Mouse (Mus musculus): ENCODE data around the gene Cbfa2t3. TPM values are rescaled to one million over a fixed set of nuclear protein-coding genes. Genes with fewer than 3 reads are reported as not detected.

The Cbfa2t3 gene
- total and polyA plus RNA-seq, 3 experiments, result 10.9 to 22.3 (median 21.8) TPM

DNA sequence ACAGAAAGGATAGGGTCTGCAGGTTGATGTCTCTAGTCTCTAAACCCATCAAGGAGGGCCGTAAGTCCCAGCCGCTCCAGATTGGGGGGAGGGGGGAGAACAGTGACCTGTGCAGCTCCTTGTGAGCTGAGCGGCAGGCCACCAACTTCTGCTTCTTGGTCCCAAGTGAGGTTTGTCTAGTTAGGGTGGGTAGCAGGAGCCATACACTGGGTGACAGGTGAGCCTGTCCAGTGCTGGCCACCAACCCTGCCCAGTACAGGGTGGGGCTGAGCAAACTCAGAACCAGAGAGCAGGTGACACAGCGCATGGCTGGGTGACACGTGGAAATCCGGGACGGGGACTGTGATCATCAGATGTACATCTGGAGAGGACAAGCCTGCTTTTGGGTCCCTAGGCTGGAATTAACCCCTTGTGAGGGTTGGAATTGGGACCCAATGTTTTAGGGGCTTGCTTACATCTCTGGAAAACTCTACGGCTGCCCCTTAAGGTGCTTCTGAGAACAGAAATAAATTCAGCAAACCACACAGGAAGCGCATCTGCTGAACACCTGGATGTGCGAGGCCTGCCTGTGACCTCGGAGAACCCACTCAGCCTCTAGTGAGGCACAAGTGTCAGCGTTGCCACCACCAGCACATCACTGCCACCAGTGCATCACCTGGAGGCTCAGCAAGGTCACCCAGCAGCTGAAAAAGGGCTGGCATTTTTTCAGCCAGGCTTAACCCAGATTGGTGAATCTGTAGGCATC is 2.7 kb upstream of the Cbfa2t3 start:
- H3K27ac ChIP-seq, result no peak overlapping the region
- H3K27me3 ChIP-seq (ENCODE audit: control insufficient read depth, insufficient read depth, low read length), result no peaks in the 10 kb centered on the region
- no peak for DNase-seq
- no peak overlapping the region for H3K4me3 ChIP-seq
- intact Hi-C loops (cut with DNase I), result no loop called here
- peaks cover 25% of the 10 kb centered on the region for H3K4me1 ChIP-seq (ENCODE audit: control insufficient read depth, insufficient read depth, low read length)
- TF ChIP-seq EP300 (IDR thresholded peaks at IDR 0.05; ENCODE audit: insufficient read depth, low read depth, low read length), result no peak
- TF ChIP-seq CTCF (IDR thresholded peaks at IDR 0.05), result no peak
- no peak for TF ChIP-seq POLR2A (IDR thresholded peaks at IDR 0.05; ENCODE audit: insufficient read depth, low read depth, low read length)
- H3K9ac ChIP-seq (ENCODE audit: low read depth, low read length), result no peak overlapping the region
- H3K79me2 ChIP-seq (replicated peaks; ENCODE audit: control insufficient read depth, insufficient read depth, low read length), result no peaks in the 10 kb centered on the region
- no peaks in the 10 kb centered on the region for H3K36me3 ChIP-seq (ENCODE audit: control insufficient read depth, insufficient read depth, low read length)
- WGBS, result 87% methylated on average over 12 of the region's 12 CpGs

DNA sequence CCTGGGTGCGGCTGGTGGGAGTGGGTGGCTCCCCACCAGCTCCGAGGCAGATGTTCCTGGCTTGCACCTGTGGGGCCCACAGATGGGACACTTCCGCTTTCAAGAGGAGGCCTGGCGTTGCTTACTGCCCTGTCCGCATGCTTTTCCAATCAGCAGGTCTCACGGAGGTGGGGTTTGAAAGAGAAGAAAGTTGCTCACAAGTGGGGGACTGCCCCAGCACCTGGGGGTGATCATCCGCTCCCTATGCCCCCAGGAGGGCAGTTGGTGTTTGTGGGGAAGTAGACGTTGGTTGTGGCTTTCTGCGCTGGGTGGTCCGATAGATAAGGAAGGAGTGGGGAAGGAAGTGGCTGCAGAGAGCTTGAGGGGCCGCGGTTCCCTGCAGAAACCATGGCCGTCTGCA is 1.7 kb upstream of the Cbfa2t3 start:
- no peak overlapping the region for H3K9ac ChIP-seq (ENCODE audit: low read depth, low read length)
- H3K27me3 ChIP-seq (ENCODE audit: control insufficient read depth, insufficient read depth, low read length), result no peaks in the 10 kb centered on the region
- WGBS, result 52% methylated on average over 13 of the region's 13 CpGs
- H3K4me1 ChIP-seq (ENCODE audit: control insufficient read depth, insufficient read depth, low read length), result peaks cover 21% of the 10 kb centered on the region
- intact Hi-C loops (cut with DNase I), result no loop called here
- no peaks in the 10 kb centered on the region for H3K36me3 ChIP-seq (ENCODE audit: control insufficient read depth, insufficient read depth, low read length)
- TF ChIP-seq EP300 (IDR thresholded peaks at IDR 0.05; ENCODE audit: insufficient read depth, low read depth, low read length), result no peak
- TF ChIP-seq POLR2A (IDR thresholded peaks at IDR 0.05; ENCODE audit: insufficient read depth, low read depth, low read length), result no peak
- TF ChIP-seq CTCF (IDR thresholded peaks at IDR 0.05), result no peak
- no peak overlapping the region for H3K4me3 ChIP-seq
- no peaks in the 10 kb centered on the region for H3K79me2 ChIP-seq (replicated peaks; ENCODE audit: control insufficient read depth, insufficient read depth, low read length)
- no peak overlapping the region for H3K27ac ChIP-seq
- DNase-seq, result peak in 1 of 2 experiments; percentile 62

DNA sequence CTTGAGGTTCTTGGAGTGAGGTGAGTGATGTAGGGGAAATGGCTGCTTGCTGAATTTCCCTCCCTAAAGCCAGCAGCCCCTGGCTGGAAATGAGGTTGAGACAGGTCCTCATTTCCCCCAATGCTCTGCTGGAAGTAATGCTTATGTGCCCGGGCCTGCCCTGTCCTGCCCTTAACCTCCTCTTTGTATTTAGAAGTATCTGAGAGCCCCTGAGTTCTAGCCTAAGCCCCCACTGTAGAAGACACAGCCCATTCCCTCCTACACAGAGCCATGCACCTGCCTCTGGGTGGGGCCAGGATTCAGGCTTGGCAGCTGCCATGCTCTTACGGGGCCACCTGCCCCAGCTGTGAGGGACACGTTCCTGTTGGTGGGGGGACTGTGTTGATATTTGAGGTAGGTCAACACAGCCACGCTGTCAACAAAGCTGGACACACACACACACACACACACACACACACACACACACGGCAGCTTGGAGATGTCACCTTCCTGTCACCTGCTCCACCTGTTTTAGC is 598 bp downstream of the Cbfa2t3 start:
- H3K4me3 ChIP-seq, result no peak overlapping the region
- peak overlapping the region; percentile 17; the same call in 1 of the 2 replicates for H3K9ac ChIP-seq (ENCODE audit: low read depth, low read length)
- DNase-seq, result no peak
- intact Hi-C loops (cut with DNase I), result loop anchor here (5.0 kb wide), 1 partner anchor 76 kb away; the partner anchor contains the start of gene Pabpn1l
- peaks cover 32% of the 10 kb centered on the region for H3K4me1 ChIP-seq (ENCODE audit: control insufficient read depth, insufficient read depth, low read length)
- no peaks in the 10 kb centered on the region for H3K27me3 ChIP-seq (ENCODE audit: control insufficient read depth, insufficient read depth, low read length)
- H3K79me2 ChIP-seq (replicated peaks; ENCODE audit: control insufficient read depth, insufficient read depth, low read length), result no peaks in the 10 kb centered on the region
- H3K27ac ChIP-seq, result peak overlapping the region; percentile 20
- WGBS, result 29% methylated on average over 5 of the region's 5 CpGs
- TF ChIP-seq EP300 (IDR thresholded peaks at IDR 0.05; ENCODE audit: insufficient read depth, low read depth, low read length) (no peak), POLR2A (IDR thresholded peaks at IDR 0.05; ENCODE audit: insufficient read depth, low read depth, low read length) (no peak), CTCF (IDR thresholded peaks at IDR 0.05) (no peak)
- H3K36me3 ChIP-seq (ENCODE audit: control insufficient read depth, insufficient read depth, low read length), result no peaks in the 10 kb centered on the region

DNA sequence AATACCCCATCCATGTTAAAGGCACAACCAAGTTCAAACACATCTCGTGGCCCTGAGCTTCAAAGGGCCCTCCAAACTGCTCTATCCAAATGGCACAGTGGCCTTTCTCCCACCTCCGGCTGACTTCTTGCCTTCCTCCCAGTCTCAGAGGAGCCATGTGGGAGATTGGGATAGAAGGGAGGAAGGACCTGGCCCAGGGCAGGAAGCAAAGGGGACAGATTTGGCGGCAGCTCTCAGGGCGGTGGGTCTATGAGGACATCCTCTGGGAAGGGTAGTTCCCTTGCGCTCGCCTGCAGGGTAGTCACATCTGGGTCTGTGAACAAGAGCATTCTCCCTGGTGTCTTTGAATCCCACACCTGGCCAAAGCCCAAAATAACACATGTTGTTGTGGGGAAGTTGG is 1.3 kb downstream of the Cbfa2t3 start:
- no peak for TF ChIP-seq EP300 (IDR thresholded peaks at IDR 0.05; ENCODE audit: insufficient read depth, low read depth, low read length)
- no peak for TF ChIP-seq POLR2A (IDR thresholded peaks at IDR 0.05; ENCODE audit: insufficient read depth, low read depth, low read length)
- TF ChIP-seq CTCF (IDR thresholded peaks at IDR 0.05), result no peak
- Histone ChIP-seq H3K9ac (ENCODE audit: low read depth, low read length) (no peak overlapping the region), H3K36me3 (ENCODE audit: control insufficient read depth, insufficient read depth, low read length) (no peaks in the 10 kb centered on the region), H3K4me1 (ENCODE audit: control insufficient read depth, insufficient read depth, low read length) (peaks cover 32% of the 10 kb centered on the region), H3K79me2 (replicated peaks; ENCODE audit: control insufficient read depth, insufficient read depth, low read length) (no peaks in the 10 kb centered on the region), H3K27ac (peak overlapping the region; percentile 20), H3K27me3 (ENCODE audit: control insufficient read depth, insufficient read depth, low read length) (no peaks in the 10 kb centered on the region), H3K4me3 (no peak overlapping the region)
- 56% methylated on average over 6 of the region's 6 CpGs for WGBS
- intact Hi-C loops (cut with DNase I), result loop anchor here (2.0 to 5.0 kb wide), 3 partner anchors 17 to 75 kb away; partner anchors contain the start of gene Pabpn1l
- no peak for DNase-seq

DNA sequence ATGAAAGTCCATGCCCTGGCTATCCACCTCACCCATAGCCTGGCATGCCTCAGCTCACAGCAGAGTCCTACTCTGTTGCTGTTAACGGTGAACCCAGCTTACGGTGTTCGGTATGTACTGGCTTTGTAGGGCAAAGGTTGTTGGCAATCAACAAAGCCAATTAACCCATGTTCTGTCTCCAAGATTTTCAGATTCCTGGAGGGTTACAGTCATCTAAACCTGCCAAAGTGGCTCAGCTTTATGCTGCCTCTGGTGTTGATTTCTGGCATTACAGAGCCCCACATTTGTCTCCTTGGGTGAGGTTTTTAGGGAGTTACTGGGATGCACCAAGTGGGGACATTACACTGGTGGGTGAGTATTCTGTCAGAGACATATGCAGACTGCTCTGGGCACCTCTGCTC is 1.7 kb downstream of the Cbfa2t3 start:
- no peak overlapping the region for H3K4me3 ChIP-seq
- H3K9ac ChIP-seq (ENCODE audit: low read depth, low read length), result no peak overlapping the region
- H3K4me1 ChIP-seq (ENCODE audit: control insufficient read depth, insufficient read depth, low read length), result peaks cover 32% of the 10 kb centered on the region
- H3K36me3 ChIP-seq (ENCODE audit: control insufficient read depth, insufficient read depth, low read length), result no peaks in the 10 kb centered on the region
- TF ChIP-seq POLR2A (IDR thresholded peaks at IDR 0.05; ENCODE audit: insufficient read depth, low read depth, low read length) (no peak), CTCF (IDR thresholded peaks at IDR 0.05) (peak; percentile 86)
- intact Hi-C loops (cut with DNase I), result loop anchor here (2.0 to 5.0 kb wide), 3 partner anchors 18 to 75 kb away; partner anchors contain the start of gene Pabpn1l
- no peak overlapping the region for H3K27ac ChIP-seq
- H3K79me2 ChIP-seq (replicated peaks; ENCODE audit: control insufficient read depth, insufficient read depth, low read length), result no peaks in the 10 kb centered on the region
- H3K27me3 ChIP-seq (ENCODE audit: control insufficient read depth, insufficient read depth, low read length), result no peaks in the 10 kb centered on the region
- DNase-seq, result peak in 1 of 2 experiments; percentile 40
- WGBS, result 28% methylated on average over 3 of the region's 3 CpGs

DNA sequence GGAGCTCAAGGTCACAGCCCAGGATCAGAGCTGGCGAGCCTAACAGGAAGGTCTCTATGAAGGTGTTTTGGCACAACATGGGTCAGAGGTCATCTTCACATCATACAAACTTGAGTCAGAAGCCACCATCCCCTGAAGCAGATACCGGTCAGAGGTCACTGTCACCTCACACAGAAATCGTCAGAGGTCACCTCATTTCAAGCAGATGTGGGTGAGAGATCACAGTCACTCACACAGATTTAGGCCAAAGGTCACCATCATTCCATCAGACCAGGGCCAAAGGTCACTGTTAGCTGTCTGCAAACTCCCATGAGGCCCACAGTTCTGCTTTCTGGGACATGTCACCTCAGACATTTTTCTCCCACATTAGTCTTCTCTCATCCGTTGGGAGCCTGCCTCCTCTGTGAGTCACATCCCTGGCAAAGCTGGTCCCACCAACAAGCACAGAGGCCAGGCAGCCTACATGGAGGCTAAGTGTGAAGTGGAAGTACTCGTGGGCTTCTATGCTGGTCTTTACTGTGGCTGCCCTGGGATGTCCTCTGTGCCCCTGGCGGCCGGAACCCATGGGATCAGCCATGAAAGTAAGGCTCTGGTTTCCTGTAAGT is 3.4 kb downstream of the Cbfa2t3 start:
- Histone ChIP-seq H3K27ac (no peak overlapping the region), H3K4me1 (ENCODE audit: control insufficient read depth, insufficient read depth, low read length) (peaks cover 31% of the 10 kb centered on the region), H3K36me3 (ENCODE audit: control insufficient read depth, insufficient read depth, low read length) (no peaks in the 10 kb centered on the region), H3K9ac (ENCODE audit: low read depth, low read length) (no peak overlapping the region), H3K4me3 (no peak overlapping the region), H3K79me2 (replicated peaks; ENCODE audit: control insufficient read depth, insufficient read depth, low read length) (no peaks in the 10 kb centered on the region), H3K27me3 (ENCODE audit: control insufficient read depth, insufficient read depth, low read length) (no peaks in the 10 kb centered on the region)
- WGBS, result 69% methylated on average over 7 of the region's 7 CpGs
- TF ChIP-seq CTCF (IDR thresholded peaks at IDR 0.05) (no peak), POLR2A (IDR thresholded peaks at IDR 0.05; ENCODE audit: insufficient read depth, low read depth, low read length) (no peak), EP300 (IDR thresholded peaks at IDR 0.05; ENCODE audit: insufficient read depth, low read depth, low read length) (no peak)
- DNase-seq, result no peak
- intact Hi-C loops (cut with DNase I), result loop anchor here (2.0 to 5.0 kb wide), 3 partner anchors 17 to 73 kb away; partner anchors contain the start of gene Pabpn1l
